In genomic region chr12:100226621-100227020, GRCm38 (mm10) we compare ENCODE assay signal across 13 mouse cellular contexts. TPM values are rescaled to one million over a fixed set of nuclear protein-coding genes. Genes with fewer than 3 reads are reported as not detected.
A peak's percentile ranks its signal among the peaks of the same experiment; 100 is the strongest.
DNase-seq lines count a peak whose midpoint lies in the region; ATAC-seq and TF ChIP-seq lines count a peak whose summit lies in the region.
"Had no signal": no experiment of that assay in that cellular context is flagged by ENCODE, and none has a peak within 500 bp of the region (broad histone marks: within the 10 kb centered on the region; RNA-seq: fewer than 3 reads in every experiment).

No protein-coding gene starts in this region.

- no peaks in the 10 kb centered on the region for H3K27me3 ChIP-seq in hindbrain, embryonic 11.5 days (ENCODE audit: control insufficient read depth, insufficient read depth, low read length)
- H3K27me3 ChIP-seq in midbrain, embryonic 13.5 days: no peaks in the 10 kb centered on the region
- H3K27me3 ChIP-seq in kidney, adult 2 months (replicated peaks; ENCODE audit: control insufficient read depth, insufficient read depth, low read length): no peaks in the 10 kb centered on the region
- H3K27me3 ChIP-seq: embryonic facial prominence, embryonic 13.5 days; lung, embryonic 15.5 days had no signal

- ATAC-seq in hindbrain, embryonic 11.5 days (ENCODE audit: low FRiP score): peak; percentile 41
- ATAC-seq in midbrain, embryonic 13.5 days: no peak
- no peak for ATAC-seq in activated CD4-positive, CD25-positive, alpha-beta regulatory T cell, adult 4 months

- intact Hi-C loops in left cerebral cortex, adult 2 months (cut with DNase I): no loop called here

- no peaks in the 10 kb centered on the region for H3K36me3 ChIP-seq in hindbrain, embryonic 11.5 days (ENCODE audit: control insufficient read depth, insufficient read depth, low read length)
- H3K36me3 ChIP-seq in midbrain, embryonic 13.5 days: no peaks in the 10 kb centered on the region
- H3K36me3 ChIP-seq in kidney, adult 2 months (ENCODE audit: control insufficient read depth, insufficient read depth, low read length): no peaks in the 10 kb centered on the region
- H3K36me3 ChIP-seq: embryonic facial prominence, embryonic 13.5 days; lung, embryonic 15.5 days had no signal

- no peak for DNase-seq in left cerebral cortex, adult 2 months (ENCODE audit: extremely low spot score in 1 of 2, low spot score in 2 of 2)
- no peak for DNase-seq in left cerebral cortex, adult 18-20 months (ENCODE audit: low spot score in 2 of 2)
- DNase-seq in hindbrain, embryonic 11.5 days (ENCODE audit: low spot score): peak; percentile 58
- no peak for DNase-seq in kidney, postnatal 25 days
- DNase-seq in kidney, adult 2 months: no peak
- no peak for DNase-seq in thymus, postnatal 25 days
- DNase-seq: cerebellum, adult 9-10 months; kidney, postnatal 10 days; liver had no signal

- WGBS in hindbrain, embryonic 11.5 days: 62% methylated on average over 8 of the region's 8 CpGs
- WGBS in midbrain, embryonic 13.5 days: 44% methylated on average over 8 of the region's 8 CpGs
- WGBS in kidney, adult 2 months: 84% methylated on average over 8 of the region's 8 CpGs

- H3K4me1 ChIP-seq in hindbrain, embryonic 11.5 days (replicated peaks; ENCODE audit: control insufficient read depth, insufficient read depth, low read length): peaks cover 9% of the 10 kb centered on the region
- H3K4me1 ChIP-seq in midbrain, embryonic 13.5 days (replicated peaks): peaks cover 61% of the 10 kb centered on the region
- H3K4me1 ChIP-seq in kidney, adult 2 months (ENCODE audit: control insufficient read depth, insufficient read depth, low read length): no peaks in the 10 kb centered on the region

- no peak overlapping the region for H3K9ac ChIP-seq in hindbrain, embryonic 11.5 days (ENCODE audit: low read depth, low read length)
- peak overlapping the region; percentile 42; the same call in 1 of the 2 replicates for H3K9ac ChIP-seq in midbrain, embryonic 13.5 days (replicated peaks)
- H3K9ac ChIP-seq: embryonic facial prominence, embryonic 13.5 days; lung, embryonic 15.5 days had no signal

- no peaks in the 10 kb centered on the region for H3K9me3 ChIP-seq in hindbrain, embryonic 11.5 days (ENCODE audit: control insufficient read depth, low read length)
- no peaks in the 10 kb centered on the region for H3K9me3 ChIP-seq in midbrain, embryonic 13.5 days
- H3K9me3 ChIP-seq: embryonic facial prominence, embryonic 13.5 days; lung, embryonic 15.5 days had no signal

- H3K27ac ChIP-seq in left cerebral cortex, adult 2 months: peak overlapping the region; percentile 92
- H3K27ac ChIP-seq in hindbrain, embryonic 11.5 days (ENCODE audit: low read depth, low read length): peak overlapping the region; percentile 56
- H3K27ac ChIP-seq in midbrain, embryonic 13.5 days: peak overlapping the region; percentile 65; the same call in 1 of the 2 replicates
- H3K27ac ChIP-seq in kidney, adult 2 months (ENCODE audit: insufficient read depth, low read depth, low read length): no peak overlapping the region
- H3K27ac ChIP-seq: embryonic facial prominence, embryonic 13.5 days; lung, embryonic 15.5 days had no signal

- no peak for TF ChIP-seq CTCF in left cerebral cortex, adult 2 months (IDR thresholded peaks at IDR 0.05)
- no peak for TF ChIP-seq CTCF in kidney, adult 2 months (conservative IDR thresholded peaks at IDR 0.05; ENCODE audit: insufficient read depth, insufficient read length, low read depth, low read length)

- no peak for TF ChIP-seq POLR2A in kidney, adult 2 months (IDR thresholded peaks at IDR 0.05; ENCODE audit: low read depth, low read length)

- H3K4me2 ChIP-seq in hindbrain, embryonic 11.5 days (replicated peaks; ENCODE audit: low read depth, low read length): no peak overlapping the region
- H3K4me2 ChIP-seq in midbrain, embryonic 13.5 days (replicated peaks): no peak overlapping the region
- H3K4me2 ChIP-seq: embryonic facial prominence, embryonic 13.5 days; lung, embryonic 15.5 days had no signal

- no peak overlapping the region for H3K4me3 ChIP-seq in left cerebral cortex, adult 2 months
- H3K4me3 ChIP-seq in hindbrain, embryonic 11.5 days (ENCODE audit: low read depth, low read length): no peak overlapping the region
- H3K4me3 ChIP-seq in midbrain, embryonic 13.5 days (replicated peaks): no peak overlapping the region
- no peak overlapping the region for H3K4me3 ChIP-seq in kidney, adult 2 months (ENCODE audit: insufficient read depth, low read depth, low read length)
- H3K4me3 ChIP-seq: embryonic facial prominence, embryonic 13.5 days; lung, embryonic 15.5 days had no signal

RNA-seq across cellular contexts. Expression of gene Calm1, which starts 27.4 kb away (rescaled TPM):
- total RNA-seq in left cerebral cortex, adult 2 months (2021): 1,000 to 10,000 TPM; 2,238 to 2,247 TPM
- total RNA-seq in left cerebral cortex, adult 18-20 months (2021): 1,000 to 10,000 TPM; 2,232 to 2,307 TPM
- 1,456 and 1,584 TPM in 2 replicates for polyA plus RNA-seq in hindbrain, embryonic 11.5 days (2014; fragmentation: Nextera tagmentation; extraction: Ambion mirVana)
- 2,058 and 2,203 TPM in 2 replicates for polyA plus RNA-seq in midbrain, embryonic 13.5 days (2015; fragmentation: Nextera tagmentation; extraction: Ambion mirVana)
- 133 and 185 TPM in 2 replicates for polyA plus RNA-seq in kidney, adult 2 months (2012; rRNA removed)
- polyA plus RNA-seq in activated CD4-positive, CD25-positive, alpha-beta regulatory T cell, adult 4 months (2017; shearing (Covaris generic)): 1,000 to 10,000 TPM; 1,514 to 2,306 TPM
